In the genomic region with DNA sequence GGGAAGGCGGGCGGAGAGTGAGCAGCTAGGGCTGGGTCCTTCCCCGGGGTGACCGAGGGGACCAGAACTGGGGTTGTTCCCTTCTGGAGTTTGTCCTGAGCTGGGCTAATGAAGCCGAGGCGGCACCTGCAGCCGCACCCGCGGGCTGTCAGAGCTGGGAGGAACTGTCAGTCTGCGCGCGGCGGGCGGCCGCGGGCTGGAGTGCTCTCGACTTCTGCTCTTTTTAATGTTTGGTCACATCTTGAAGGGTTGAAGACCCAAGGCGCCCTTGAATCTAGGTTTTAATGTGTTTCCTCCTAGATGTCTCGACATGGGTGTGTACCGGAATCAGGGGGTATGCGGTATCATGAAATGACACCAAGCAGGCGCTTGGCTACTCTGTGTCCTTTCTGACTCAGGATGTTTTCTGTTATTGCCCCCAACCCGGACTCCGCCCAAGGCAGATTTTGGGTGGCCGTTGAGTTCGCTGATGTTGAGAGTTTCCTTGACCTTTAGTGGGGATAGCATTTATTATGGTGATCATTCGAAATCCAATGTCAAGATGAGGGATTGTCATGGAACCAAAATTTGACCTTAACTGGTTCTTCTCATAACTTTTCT, we compare ENCODE assay signal across 8 mouse cellular contexts. TPM values are rescaled to one million over a fixed set of nuclear protein-coding genes. Genes with fewer than 3 reads are reported as not detected.
DNase-seq lines count a peak whose midpoint lies in the region; ATAC-seq and TF ChIP-seq lines count a peak whose summit lies in the region.

No protein-coding gene starts in this region.

- peak overlapping the region; percentile 88 for H3K4me3 ChIP-seq in E14TG2a.4 (replicated peaks; ENCODE audit: low read length)
- H3K4me3 ChIP-seq in kidney, embryonic 15.5 days (replicated peaks) = peak overlapping the region; percentile 84
- peak overlapping the region; percentile 70 for H3K4me3 ChIP-seq in liver, embryonic 15.5 days (replicated peaks)

- DNase-seq in 3T3-L1 (ENCODE audit: low read depth, low spot score) = peak; percentile 36
- peak; percentile 69 to 78 for DNase-seq in cerebellum, postnatal 14 days
- DNase-seq in heart, adult 8-10 months (ENCODE audit: low spot score) = peak; percentile 35
- DNase-seq in naive thymus-derived CD4-positive, alpha-beta T cell, adult 2 months (ENCODE audit: low read depth) = peak; percentile 57

- H3K36me3 ChIP-seq in E14TG2a.4 (ENCODE audit: insufficient read depth, low read length) = no peaks in the 10 kb centered on the region
- H3K36me3 ChIP-seq in kidney, embryonic 15.5 days = no peaks in the 10 kb centered on the region
- H3K36me3 ChIP-seq in liver, embryonic 15.5 days (replicated peaks) = no peaks in the 10 kb centered on the region

- no peaks in the 10 kb centered on the region for H3K9me3 ChIP-seq in E14TG2a.4 (ENCODE audit: low read length)
- H3K9me3 ChIP-seq in kidney, embryonic 15.5 days (replicated peaks) = no peaks in the 10 kb centered on the region
- no peaks in the 10 kb centered on the region for H3K9me3 ChIP-seq in liver, embryonic 15.5 days (replicated peaks)

- ATAC-seq in kidney, embryonic 15.5 days (replicated peaks; ENCODE audit: low FRiP score) = no peak
- ATAC-seq in liver, embryonic 15.5 days (ENCODE audit: insufficient read depth) = no peak
- no peak for ATAC-seq in erythroid progenitor cell, adult 5-6 weeks (replicated peaks; ENCODE audit: low FRiP score, poor library complexity, severe bottlenecking)

- H3K27me3 ChIP-seq in E14TG2a.4 (ENCODE audit: insufficient read depth, low read length) = peaks cover 24% of the 10 kb centered on the region
- peaks cover 33% of the 10 kb centered on the region for H3K27me3 ChIP-seq in kidney, embryonic 15.5 days
- peaks cover 56% of the 10 kb centered on the region for H3K27me3 ChIP-seq in liver, embryonic 15.5 days

- TF ChIP-seq CTCF in E14TG2a.4 (conservative IDR thresholded peaks at IDR 0.05; ENCODE audit: low read length) = no peak

- H3K9ac ChIP-seq in kidney, embryonic 15.5 days = peak overlapping the region; percentile 84
- peak overlapping the region; percentile 72 for H3K9ac ChIP-seq in liver, embryonic 15.5 days

- peaks cover 15% of the 10 kb centered on the region for H3K4me1 ChIP-seq in E14TG2a.4 (replicated peaks; ENCODE audit: low read depth, low read length)
- peaks cover 11% of the 10 kb centered on the region for H3K4me1 ChIP-seq in kidney, embryonic 15.5 days
- peaks cover 15% of the 10 kb centered on the region for H3K4me1 ChIP-seq in liver, embryonic 15.5 days (replicated peaks)

- H3K27ac ChIP-seq in kidney, embryonic 15.5 days = no peak overlapping the region
- H3K27ac ChIP-seq in liver, embryonic 15.5 days (replicated peaks) = peak overlapping the region; percentile 90

- peak overlapping the region; percentile 98 for H3K4me2 ChIP-seq in kidney, embryonic 15.5 days
- peak overlapping the region; percentile 92 for H3K4me2 ChIP-seq in liver, embryonic 15.5 days

- WGBS in kidney, embryonic 15.5 days = 2% methylated on average over 26 of the region's 27 CpGs
- 2% methylated on average over 27 of the region's 27 CpGs for WGBS in liver, embryonic 15.5 days (ENCODE audit: insufficient replicate concordance)

RNA-seq across cellular contexts. Expression of gene Cpeb2, which starts 2.3 kb away (rescaled TPM):
- total RNA-seq in heart, adult 8-10 months (2022) = 10 to 100 TPM; 23.5 to 27.8 (median 26.2) TPM
- polyA plus RNA-seq in kidney, embryonic 15.5 days (2015; fragmentation: Nextera tagmentation; extraction: Ambion mirVana) = 1.4 and 1.6 TPM in 2 replicates
- polyA plus RNA-seq in liver, embryonic 15.5 days (2015; fragmentation: Nextera tagmentation; extraction: Ambion mirVana) = 1.0 and 1.2 TPM in 2 replicates
- under 0.01 and 2.5 TPM in 2 replicates for total RNA-seq in erythroid progenitor cell, adult 5-6 weeks (2015; ENCODE audit: low replicate concordance)
- 1.0 TPM in 1 of 2 replicates, not detected in the other for total RNA-seq in erythroid progenitor cell, adult 5-6 weeks (2017; ENCODE audit: low replicate concordance)

Comparison
In these comparisons a context has a peak if more than half of its experiments do, and no peak if none do; other contexts are left out.
1. RNA of gene Cpeb2, which starts 2.3 kb away (total RNA-seq): 23.5 to 27.8 TPM in heart, adult 8-10 months; under 0.01 to 2.5 TPM in erythroid progenitor cell, adult 5-6 weeks; every median in the first group is over 4 times any median in the second.
2. Peak in every context shown above with its lines, with median percentiles within 50 percentile points of each other: DNase-seq and H3K4me3 ChIP-seq.